Mouse (Mus musculus): ENCODE measurements around the gene Kcnma1. TPM values are rescaled to one million over a fixed set of nuclear protein-coding genes. Genes with fewer than 3 reads are reported as not detected.

Gene Kcnma1
- polyA plus RNA-seq, 1 experiment from 2014 or later, result 2.1 TPM

DNA sequence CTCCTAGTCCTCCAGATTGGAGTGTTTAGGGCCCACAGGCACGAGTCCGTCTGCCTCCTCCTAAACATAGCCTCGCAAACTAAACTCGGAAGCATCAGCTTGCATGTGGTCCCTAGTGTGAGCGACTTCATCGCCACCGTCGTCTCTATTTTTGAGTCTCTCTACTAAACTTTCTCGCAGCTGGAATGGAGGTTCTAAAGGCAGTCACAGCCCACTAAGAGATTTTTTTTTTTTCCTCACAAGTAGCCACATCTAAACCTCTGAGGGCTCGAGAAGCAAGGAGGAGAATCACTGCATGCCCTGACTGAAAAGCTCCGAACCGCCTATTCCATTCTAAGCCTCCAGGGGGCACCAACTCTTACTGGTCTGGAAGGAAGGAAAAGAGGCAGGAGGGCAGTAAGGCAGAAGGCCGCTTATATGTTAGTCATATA is 223.0 kb downstream of the Kcnma1 start:
- H3K27ac ChIP-seq, result no peak overlapping the region
- DNase-seq (ENCODE audit: low spot score) (peak; percentile 84), ATAC-seq (replicated peaks; ENCODE audit: low FRiP score, low read depth) (no peak)
- H3K4me2 ChIP-seq (ENCODE audit: low read length), result no peak overlapping the region
- WGBS, result 50% methylated on average over 13 of the region's 13 CpGs
- H3K36me3 ChIP-seq (ENCODE audit: insufficient read depth, low read length), result no peaks in the 10 kb centered on the region
- TF ChIP-seq CTCF (IDR thresholded peaks at IDR 0.05; ENCODE audit: low read depth), result peak; percentile 89
- H3K4me1 ChIP-seq (replicated peaks; ENCODE audit: insufficient read depth, low read length), result peaks cover 12% of the 10 kb centered on the region
- H3K27me3 ChIP-seq (ENCODE audit: insufficient read depth, low read length), result no peaks in the 10 kb centered on the region
- no peak overlapping the region for H3K9ac ChIP-seq (ENCODE audit: low read depth, low read length)
- no peak overlapping the region for H3K4me3 ChIP-seq (replicated peaks; ENCODE audit: low read depth, low read length)
- H3K9me3 ChIP-seq (replicated peaks; ENCODE audit: low read length), result no peaks in the 10 kb centered on the region

DNA sequence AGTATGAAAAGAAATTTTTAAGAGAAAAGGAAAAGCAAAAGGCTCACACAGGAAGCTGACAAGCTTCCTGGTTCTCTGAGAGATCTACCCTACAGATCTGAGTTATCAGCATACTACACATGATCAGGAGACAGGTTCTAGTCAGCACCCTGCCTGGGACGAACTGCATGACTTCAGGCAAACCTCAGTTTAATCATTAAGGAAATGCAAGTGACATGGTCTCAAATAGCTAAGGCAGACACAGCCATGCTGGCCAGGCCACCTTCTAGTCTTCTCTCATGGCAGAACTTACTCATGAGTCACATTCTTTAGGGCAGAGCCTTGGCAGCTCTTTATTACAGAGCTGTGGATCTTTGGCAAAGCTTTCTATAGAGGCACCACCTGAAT is 227.6 kb downstream of the Kcnma1 start:
- ATAC-seq (replicated peaks; ENCODE audit: low FRiP score, low read depth) (peak; percentile 52; the same call in 1 of the 2 replicates), DNase-seq (ENCODE audit: low spot score) (peak; percentile 27)
- H3K27me3 ChIP-seq (ENCODE audit: insufficient read depth, low read length), result no peaks in the 10 kb centered on the region
- no peaks in the 10 kb centered on the region for H3K36me3 ChIP-seq (ENCODE audit: insufficient read depth, low read length)
- peak overlapping the region; percentile 28 for H3K27ac ChIP-seq
- 5% methylated on average over 1 of the region's 1 CpGs for WGBS
- H3K4me2 ChIP-seq (ENCODE audit: low read length), result peak overlapping the region; percentile 37; the same call in 1 of the 2 replicates
- H3K9ac ChIP-seq (ENCODE audit: low read depth, low read length), result no peak overlapping the region
- H3K9me3 ChIP-seq (replicated peaks; ENCODE audit: low read length), result no peaks in the 10 kb centered on the region
- H3K4me1 ChIP-seq (replicated peaks; ENCODE audit: insufficient read depth, low read length), result peaks cover 12% of the 10 kb centered on the region
- no peak overlapping the region for H3K4me3 ChIP-seq (replicated peaks; ENCODE audit: low read depth, low read length)
- no peak for TF ChIP-seq CTCF (IDR thresholded peaks at IDR 0.05; ENCODE audit: low read depth)

- H3K27ac ChIP-seq, result peak overlapping the region; percentile 36; the same call in 1 of the 2 replicates
These were observed 228.2 kb downstream of the Kcnma1 start for GRCm38 (mm10) chr14:23785921-23786686.

GRCm38 (mm10) chr14:23782845-23783609 is 231.3 kb downstream of the Kcnma1 start:
- peaks cover 12% of the 10 kb centered on the region for H3K4me1 ChIP-seq (replicated peaks; ENCODE audit: insufficient read depth, low read length)
- H3K9ac ChIP-seq (ENCODE audit: low read depth, low read length), result no peak overlapping the region
- H3K9me3 ChIP-seq (replicated peaks; ENCODE audit: low read length), result no peaks in the 10 kb centered on the region
- H3K4me3 ChIP-seq (replicated peaks; ENCODE audit: low read depth, low read length), result no peak overlapping the region
- no peak overlapping the region for H3K4me2 ChIP-seq (ENCODE audit: low read length)
- 66% methylated on average over 8 of the region's 8 CpGs for WGBS
- no peak for TF ChIP-seq CTCF (IDR thresholded peaks at IDR 0.05; ENCODE audit: low read depth)
- H3K36me3 ChIP-seq (ENCODE audit: insufficient read depth, low read length), result no peaks in the 10 kb centered on the region
- DNase-seq (ENCODE audit: low spot score) (peak; percentile 31), ATAC-seq (replicated peaks; ENCODE audit: low FRiP score, low read depth) (no peak)
- H3K27ac ChIP-seq, result no peak overlapping the region
- no peaks in the 10 kb centered on the region for H3K27me3 ChIP-seq (ENCODE audit: insufficient read depth, low read length)

More at GRCm38 (mm10) chr14:23785921-23786686, 228.2 kb downstream of the Kcnma1 start:
- ATAC-seq (replicated peaks; ENCODE audit: low FRiP score, low read depth) (no peak), DNase-seq (ENCODE audit: low spot score) (peak; percentile 44)
- no peak overlapping the region for H3K9ac ChIP-seq (ENCODE audit: low read depth, low read length)
- no peak overlapping the region for H3K4me3 ChIP-seq (replicated peaks; ENCODE audit: low read depth, low read length)
- H3K36me3 ChIP-seq (ENCODE audit: insufficient read depth, low read length), result no peaks in the 10 kb centered on the region
- no peaks in the 10 kb centered on the region for H3K27me3 ChIP-seq (ENCODE audit: insufficient read depth, low read length)
- peaks cover 12% of the 10 kb centered on the region for H3K4me1 ChIP-seq (replicated peaks; ENCODE audit: insufficient read depth, low read length)
- no peak for TF ChIP-seq CTCF (IDR thresholded peaks at IDR 0.05; ENCODE audit: low read depth)
- WGBS, result 26% methylated on average over 10 of the region's 10 CpGs
- no peaks in the 10 kb centered on the region for H3K9me3 ChIP-seq (replicated peaks; ENCODE audit: low read length)
- H3K4me2 ChIP-seq (ENCODE audit: low read length), result peak overlapping the region; percentile 37

GRCm38 (mm10) chr14:23774542-23774941 is 239.7 kb downstream of the Kcnma1 start:
- H3K4me2 ChIP-seq (ENCODE audit: low read length), result no peak overlapping the region
- 66% methylated on average over 2 of the region's 2 CpGs for WGBS
- no peak overlapping the region for H3K9ac ChIP-seq (ENCODE audit: low read depth, low read length)
- TF ChIP-seq CTCF (IDR thresholded peaks at IDR 0.05; ENCODE audit: low read depth), result no peak
- no peaks in the 10 kb centered on the region for H3K4me1 ChIP-seq (replicated peaks; ENCODE audit: insufficient read depth, low read length)
- ATAC-seq (replicated peaks; ENCODE audit: low FRiP score, low read depth) (no peak), DNase-seq (ENCODE audit: low spot score) (peak; percentile 9)
- H3K27ac ChIP-seq, result no peak overlapping the region
- no peak overlapping the region for H3K4me3 ChIP-seq (replicated peaks; ENCODE audit: low read depth, low read length)
- H3K27me3 ChIP-seq (ENCODE audit: insufficient read depth, low read length), result no peaks in the 10 kb centered on the region
- H3K36me3 ChIP-seq (ENCODE audit: insufficient read depth, low read length), result no peaks in the 10 kb centered on the region
- H3K9me3 ChIP-seq (replicated peaks; ENCODE audit: low read length), result no peaks in the 10 kb centered on the region

DNA sequence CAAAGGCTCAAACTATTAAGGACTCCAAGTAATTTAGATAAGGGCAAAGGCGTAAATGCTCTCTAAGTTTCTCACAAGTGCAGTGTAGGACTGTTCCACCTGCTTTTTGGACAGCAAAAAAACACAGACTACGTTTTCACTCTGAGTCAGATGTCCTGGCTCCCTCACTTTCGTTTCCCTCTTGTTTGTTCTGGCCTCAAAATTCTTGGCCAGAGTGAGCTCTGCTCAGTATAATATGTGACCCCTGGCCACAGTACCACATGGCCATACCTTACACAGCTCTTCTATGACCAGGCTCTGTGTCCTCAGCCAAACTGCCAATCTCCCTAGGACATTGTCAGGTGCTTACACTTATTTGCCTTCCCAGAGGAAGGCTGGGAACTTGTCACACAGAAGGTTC is 241.6 kb downstream of the Kcnma1 start:
- no peaks in the 10 kb centered on the region for H3K4me1 ChIP-seq (replicated peaks; ENCODE audit: insufficient read depth, low read length)
- ATAC-seq (replicated peaks; ENCODE audit: low FRiP score, low read depth) (no peak), DNase-seq (ENCODE audit: low spot score) (no peak)
- TF ChIP-seq CTCF (IDR thresholded peaks at IDR 0.05; ENCODE audit: low read depth), result no peak
- no peak overlapping the region for H3K27ac ChIP-seq
- WGBS, result 63% methylated on average over 3 of the region's 3 CpGs
- H3K9ac ChIP-seq (ENCODE audit: low read depth, low read length), result no peak overlapping the region
- H3K4me3 ChIP-seq (replicated peaks; ENCODE audit: low read depth, low read length), result no peak overlapping the region
- H3K36me3 ChIP-seq (ENCODE audit: insufficient read depth, low read length), result no peaks in the 10 kb centered on the region
- H3K9me3 ChIP-seq (replicated peaks; ENCODE audit: low read length), result no peaks in the 10 kb centered on the region
- no peak overlapping the region for H3K4me2 ChIP-seq (ENCODE audit: low read length)
- H3K27me3 ChIP-seq (ENCODE audit: insufficient read depth, low read length), result no peaks in the 10 kb centered on the region
